Mouse (Mus musculus): ENCODE results near the gene Tgoln1.

- no peak for TF ChIP-seq CTCF (IDR thresholded peaks at IDR 0.05; ENCODE audit: control insufficient read depth, insufficient read depth, insufficient read length)
- peak; percentile 53 for TF ChIP-seq USF1 (IDR thresholded peaks at IDR 0.05; ENCODE audit: low read depth)
- no peak for TF ChIP-seq MAX (IDR thresholded peaks at IDR 0.05)
- no peak for TF ChIP-seq FOSL1 (IDR thresholded peaks at IDR 0.05; ENCODE audit: insufficient read depth, low read length, poor library complexity, severe bottlenecking)
- TF ChIP-seq MYOD1 (IDR thresholded peaks at IDR 0.05; ENCODE audit: control insufficient read depth, insufficient read length, low read depth), result no peak
- TF ChIP-seq MYOG (IDR thresholded peaks at IDR 0.05; ENCODE audit: control insufficient read depth, extremely low read depth, insufficient read length), result no peak
Measured at GRCm38 (mm10) chr6:72615151-72615550, 1.6 kb downstream of the Tgoln1 start.
